In genomic region chr4:100368691-100369090, GRCm38 (mm10) we compare ENCODE assay signal across 29 mouse cellular contexts.
DNase-seq lines count a peak whose midpoint lies in the region; ATAC-seq and TF ChIP-seq lines count a peak whose summit lies in the region.
"Had no signal": no experiment of that assay in that cellular context is flagged by ENCODE, and none has a peak within 500 bp of the region (broad histone marks: within the 10 kb centered on the region; RNA-seq: fewer than 3 reads in every experiment).

No protein-coding gene starts in this region.

- ATAC-seq in heart, embryonic 11.5 days (replicated peaks; ENCODE audit: insufficient number of reproducible peaks, low FRiP score, low TSS enrichment) = no peak
- peak; percentile 82 for ATAC-seq in liver, postnatal 0 days
- ATAC-seq: forebrain, postnatal 0 days; hindbrain, embryonic 16.5 days; midbrain, embryonic 15.5 days had no signal

- no peaks in the 10 kb centered on the region for H3K27me3 ChIP-seq in heart, embryonic 11.5 days (ENCODE audit: control insufficient read depth, insufficient read depth, low read length)
- no peaks in the 10 kb centered on the region for H3K27me3 ChIP-seq in liver, postnatal 0 days (ENCODE audit: insufficient read depth, low read length)
- H3K27me3 ChIP-seq: embryonic facial prominence, embryonic 13.5 days; forebrain, embryonic 12.5 days; midbrain, embryonic 15.5 days had no signal

- peak; percentile 21 for DNase-seq in adrenal gland, postnatal 10 days
- no peak for DNase-seq in adrenal gland, adult 2 months
- peak; percentile 63 to 67 for DNase-seq in heart, adult 18-20 months
- peak; percentile 29 for DNase-seq in liver, postnatal 0 days
- DNase-seq in liver = no peak
- DNase-seq in skeletal muscle tissue, adult 2 months (ENCODE audit: low read depth, low spot score) = peak; percentile 36
- DNase-seq: adrenal gland, postnatal 25 days; cerebellum, adult 11-12 months; cerebellum, adult 9-11 months; embryo, embryonic 11 days; forebrain, postnatal 0 days; gastrocnemius, postnatal 36 days; kidney, adult 18-20 months; kidney, postnatal 4 days; right cerebral cortex, postnatal 25 days; spleen, adult 18-20 months; thymus, postnatal 14 days had no signal

- no peak overlapping the region for H3K4me2 ChIP-seq in heart, embryonic 11.5 days
- H3K4me2 ChIP-seq in liver, postnatal 0 days (ENCODE audit: low read depth, low read length) = no peak overlapping the region
- H3K4me2 ChIP-seq: embryonic facial prominence, embryonic 13.5 days; forebrain, embryonic 12.5 days; limb, embryonic 13.5 days; midbrain, embryonic 15.5 days had no signal

- TF ChIP-seq EP300 in liver, postnatal 0 days (IDR thresholded peaks at IDR 0.05; ENCODE audit: low read depth) = peak; percentile 32; the same call in 1 of the 2 replicates

- H3K4me1 ChIP-seq in heart, embryonic 11.5 days (ENCODE audit: control insufficient read depth, insufficient read depth, low read length) = peaks cover under 1% of the 10 kb centered on the region
- peaks cover 4% of the 10 kb centered on the region; the same call in 1 of the 2 replicates for H3K4me1 ChIP-seq in liver, postnatal 0 days (ENCODE audit: insufficient read depth)
- H3K4me1 ChIP-seq: forebrain, embryonic 12.5 days; midbrain, embryonic 15.5 days had no signal

- H3K4me3 ChIP-seq in heart, embryonic 11.5 days (ENCODE audit: low read depth, low read length) = no peak overlapping the region
- H3K4me3 ChIP-seq in liver, postnatal 0 days (ENCODE audit: low read depth, low read length) = no peak overlapping the region
- H3K4me3 ChIP-seq: embryonic facial prominence, embryonic 13.5 days; forebrain, embryonic 12.5 days; heart, embryonic 10.5 days; hindbrain, embryonic 10.5 days; limb, embryonic 13.5 days; midbrain, embryonic 10.5 days; midbrain, embryonic 15.5 days had no signal

- no peaks in the 10 kb centered on the region for H3K9me3 ChIP-seq in heart, embryonic 11.5 days (replicated peaks; ENCODE audit: control insufficient read depth, low read length)
- no peaks in the 10 kb centered on the region for H3K9me3 ChIP-seq in liver, postnatal 0 days (ENCODE audit: low read length)
- H3K9me3 ChIP-seq: embryonic facial prominence, embryonic 13.5 days; forebrain, embryonic 12.5 days; heart, embryonic 10.5 days; hindbrain, embryonic 10.5 days; limb, embryonic 13.5 days; midbrain, embryonic 10.5 days; midbrain, embryonic 15.5 days had no signal

- WGBS in heart, embryonic 11.5 days (ENCODE audit: insufficient replicate concordance) = 85% methylated on average over 2 of the region's 2 CpGs
- WGBS in liver, postnatal 0 days (ENCODE audit: insufficient replicate concordance) = 80% methylated on average over 2 of the region's 2 CpGs

- no peaks in the 10 kb centered on the region for H3K36me3 ChIP-seq in heart, embryonic 11.5 days (ENCODE audit: control insufficient read depth, insufficient read depth, low read length)
- no peaks in the 10 kb centered on the region for H3K36me3 ChIP-seq in liver, postnatal 0 days (replicated peaks; ENCODE audit: insufficient read depth, low read length)
- H3K36me3 ChIP-seq: embryonic facial prominence, embryonic 13.5 days; forebrain, embryonic 12.5 days; G1E; heart, embryonic 10.5 days; hindbrain, embryonic 10.5 days; limb, embryonic 13.5 days; midbrain, embryonic 10.5 days; midbrain, embryonic 15.5 days had no signal

- no peak for TF ChIP-seq CTCF in liver, postnatal 0 days (IDR thresholded peaks at IDR 0.05; ENCODE audit: low read depth)

- H3K27ac ChIP-seq in heart, embryonic 11.5 days (ENCODE audit: low read depth, low read length) = no peak overlapping the region
- H3K27ac ChIP-seq in liver, postnatal 0 days (ENCODE audit: low read depth) = peak overlapping the region; percentile 85
- H3K27ac ChIP-seq: embryonic facial prominence, embryonic 13.5 days; forebrain, embryonic 12.5 days; heart, embryonic 10.5 days; hindbrain, embryonic 10.5 days; kidney, postnatal 0 days; limb, embryonic 13.5 days; liver, embryonic 14.5 days; midbrain, embryonic 10.5 days; midbrain, embryonic 15.5 days had no signal

- H3K9ac ChIP-seq in heart, embryonic 11.5 days (ENCODE audit: low read depth, low read length) = no peak overlapping the region
- H3K9ac ChIP-seq in liver, postnatal 0 days (replicated peaks) = no peak overlapping the region
- H3K9ac ChIP-seq: embryonic facial prominence, embryonic 13.5 days; forebrain, embryonic 12.5 days; forebrain, postnatal 0 days; limb, embryonic 13.5 days; liver, embryonic 14.5 days; midbrain, embryonic 15.5 days had no signal

Comparison
In these comparisons a context has a peak if more than half of its experiments do, and no peak if none do; other contexts are left out.
1. DNase-seq: peak in adrenal gland, postnatal 10 days (single experiment), heart, adult 18-20 months (2 of 2), liver, postnatal 0 days (single experiment) and skeletal muscle tissue, adult 2 months (single experiment); none in adrenal gland, adult 2 months (single experiment) and liver (single experiment).